Mouse (Mus musculus) forebrain, embryonic 14.5 days (tissue): ENCODE data around the gene Pfn3. TPM values are rescaled to one million over a fixed set of nuclear protein-coding genes. Genes with fewer than 3 reads are reported as not detected.

Experiments
- ATAC-seq: fragments of 200-750 bp; cut with Nextera tagmentation; 2 replicates; pipeline ENCODE4 v1.8.0; 2017; ENCODE audit warnings: mild to moderate bottlenecking, moderate library complexity
- DNase-seq: peaks from one replicate; pipeline ENCODE4 v3.0.0-alpha.2; 2015; ENCODE audit warnings: low spot score
- H3K27ac ChIP-seq: fragments of 300-500 bp; sonication (generic); 2 replicates; pipeline ENCODE4 v1.5.1; 2014; ENCODE audit warnings: low read depth, mild to moderate bottlenecking, control low read depth, low read length, moderate library complexity
- H3K27me3 ChIP-seq: fragments of 300-500 bp; sonication (generic); replicated peaks from 2 replicates; pipeline ENCODE4 v1.6.1; 2014; ENCODE audit warnings: low read length, control low read depth, mixed read lengths; ENCODE audit not compliant: control insufficient read depth, insufficient read depth
- H3K36me3 ChIP-seq: fragments of 300-500 bp; sonication (generic); 2 replicates; pipeline ENCODE4 v1.6.1; 2014; ENCODE audit warnings: low read length, control low read depth; ENCODE audit not compliant: control insufficient read depth, insufficient read depth
- H3K4me1 ChIP-seq: fragments of 300-500 bp; sonication (generic); 2 replicates; pipeline ENCODE4 v1.6.1; 2014; ENCODE audit warnings: antibody characterized with exemption, low read length, control low read depth; ENCODE audit not compliant: control insufficient read depth, insufficient read depth
- H3K4me2 ChIP-seq: fragments of 300-500 bp; sonication (generic); 2 replicates; pipeline ENCODE4 v1.6.1; 2014; ENCODE audit warnings: mild to moderate bottlenecking, control low read depth, low read length
- H3K4me3 ChIP-seq: fragments of 300-500 bp; sonication (generic); 2 replicates; pipeline ENCODE4 v1.5.1; 2014; ENCODE audit warnings: low read depth, low read length, control low read depth
- H3K9ac ChIP-seq: fragments of 300-500 bp; sonication (generic); 2 replicates; pipeline ENCODE4 v1.6.1; 2014; ENCODE audit warnings: mild to moderate bottlenecking, low read length, control low read depth, moderate library complexity
- H3K9me3 ChIP-seq: fragments of 300-500 bp; sonication (generic); replicated peaks from 2 replicates; pipeline ENCODE4 v1.6.1; 2016; ENCODE audit warnings: low read length, control low read depth, mixed read lengths; ENCODE audit not compliant: control insufficient read depth
- WGBS: fragments of 180-500 bp; shearing (Covaris S2); extraction: QIAGEN DNeasy Blood & Tissue Kit; methylation state at CpG from one replicate; pipeline ENCODE4 v1.1.7; 2014; 5-methylcytosine and 5-hydroxymethylcytosine counted together
- polyA plus RNA-seq: library from polyadenylated mRNA; unstranded; fragments of >200 nt; fragmentation: Nextera tagmentation; extraction: Ambion mirVana; gene quantifications from 2 replicates; pipeline ENCODE4 v1.2.1, GENCODE M21; 2014

The Pfn3 gene
- polyA plus RNA-seq, 1 experiment from 2014 or later: 0.71 TPM

GRCm38 (mm10) chr13:55420018-55420932, 5.2 kb upstream of the Pfn3 start:
- Histone ChIP-seq H3K36me3 (no peaks in the 10 kb centered on the region), H3K9ac (0 out of 2 replicates have a peak overlapping the region, but pooled peaks have one; percentile 35), H3K4me2 (peak overlapping the region; percentile 39; the same call in 1 of the 2 replicates), H3K4me1 (no peaks in the 10 kb centered on the region), H3K9me3 (no peaks in the 10 kb centered on the region), H3K27ac (no peak overlapping the region), H3K4me3 (no peak overlapping the region), H3K27me3 (peaks cover 37% of the 10 kb centered on the region)
- WGBS: 35% methylated on average over 51 of the region's 51 CpGs
- DNase-seq: no peak
- peak; percentile 32; the same call in 1 of the 2 replicates for ATAC-seq

DNA sequence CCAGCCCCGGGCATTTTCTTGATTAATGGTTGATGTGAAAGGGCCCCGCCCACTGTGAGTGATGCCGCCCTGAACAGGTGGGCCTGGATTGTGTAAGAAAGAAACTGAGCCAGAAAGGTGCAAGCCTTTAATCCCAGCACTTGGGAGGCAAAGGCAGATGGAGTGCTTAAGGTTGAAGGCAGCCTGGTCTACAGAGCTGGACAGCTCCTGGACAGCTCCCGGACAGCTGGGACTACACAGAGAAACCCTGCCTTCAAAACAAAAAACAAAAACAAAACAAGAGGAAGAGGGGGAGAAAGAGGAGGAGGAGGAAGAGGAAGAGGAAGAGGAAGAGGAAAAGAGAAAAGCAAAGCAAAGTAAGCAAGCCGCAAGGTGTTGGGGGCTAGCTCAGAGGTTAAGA, 4.1 kb upstream of the Pfn3 start:
- Histone ChIP-seq H3K4me2 (no peak overlapping the region), H3K36me3 (no peaks in the 10 kb centered on the region), H3K9ac (no peak overlapping the region), H3K9me3 (no peaks in the 10 kb centered on the region), H3K27ac (no peak overlapping the region), H3K4me3 (no peak overlapping the region), H3K27me3 (peaks cover 37% of the 10 kb centered on the region), H3K4me1 (no peaks in the 10 kb centered on the region)
- ATAC-seq (no peak), DNase-seq (no peak)
- 85% methylated on average over 5 of the region's 5 CpGs for WGBS

DNA sequence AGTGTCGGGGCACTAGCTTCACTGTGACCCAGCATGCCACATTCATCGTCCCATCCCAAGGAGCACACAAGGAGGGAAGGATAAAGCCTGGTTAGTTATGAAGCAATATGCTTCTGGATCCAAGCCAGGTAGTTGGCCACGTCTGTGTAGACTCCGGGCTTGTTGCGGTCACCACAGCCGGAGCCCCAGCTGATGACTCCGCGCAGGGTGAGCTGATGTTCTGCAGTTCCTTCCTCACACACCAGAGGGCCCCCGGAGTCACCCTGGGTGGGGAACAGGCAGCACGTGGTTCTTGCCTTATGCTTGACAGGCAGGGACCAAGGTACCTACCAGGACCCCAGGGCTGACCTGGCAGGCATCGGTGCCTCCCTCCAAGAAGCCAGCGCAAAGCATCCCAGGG, 3.0 kb upstream of the Pfn3 start:
- no peak overlapping the region for H3K4me3 ChIP-seq
- DNase-seq (peak; percentile 80), ATAC-seq (peak; percentile 69; the same call in 1 of the 2 replicates)
- no peaks in the 10 kb centered on the region for H3K36me3 ChIP-seq
- H3K4me2 ChIP-seq: peak overlapping the region; percentile 20; the same call in 1 of the 2 replicates
- peaks cover 37% of the 10 kb centered on the region for H3K27me3 ChIP-seq
- H3K27ac ChIP-seq: no peak overlapping the region
- WGBS: 15% methylated on average over 12 of the region's 12 CpGs
- H3K4me1 ChIP-seq: no peaks in the 10 kb centered on the region
- H3K9me3 ChIP-seq: no peaks in the 10 kb centered on the region
- peak overlapping the region; percentile 37; the same call in 1 of the 2 replicates for H3K9ac ChIP-seq

DNA sequence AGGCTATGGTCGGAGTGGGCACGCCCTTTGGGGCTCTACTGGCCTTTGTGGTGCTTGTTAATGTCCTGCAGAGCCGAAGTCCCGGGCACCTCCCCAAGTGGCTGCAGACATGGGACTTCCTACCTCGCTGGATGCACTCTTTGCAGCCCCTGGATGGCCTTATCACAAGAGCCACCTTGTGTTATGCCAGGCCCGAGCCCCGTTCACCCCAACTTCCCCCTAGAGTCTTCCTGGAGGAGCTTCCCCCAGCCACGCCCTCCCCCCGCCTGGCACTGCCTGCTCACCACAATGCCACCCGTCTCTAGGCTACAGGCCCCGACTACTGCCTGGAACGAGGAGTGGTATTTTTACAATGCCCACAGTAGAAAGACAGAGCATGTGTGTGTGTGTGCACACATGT, 1.7 kb downstream of the Pfn3 start:
- Histone ChIP-seq H3K4me2 (no peak overlapping the region), H3K9ac (no peak overlapping the region), H3K9me3 (no peaks in the 10 kb centered on the region), H3K27me3 (0 out of 2 replicates have a peak, but pooled peaks cover 3% of the 10 kb centered on the region), H3K4me3 (no peak overlapping the region), H3K36me3 (no peaks in the 10 kb centered on the region), H3K27ac (no peak overlapping the region), H3K4me1 (no peaks in the 10 kb centered on the region)
- ATAC-seq (no peak), DNase-seq (no peak)
- whole genome bisulfite sequencing: 82% methylated on average over 12 of the region's 12 CpGs

DNA sequence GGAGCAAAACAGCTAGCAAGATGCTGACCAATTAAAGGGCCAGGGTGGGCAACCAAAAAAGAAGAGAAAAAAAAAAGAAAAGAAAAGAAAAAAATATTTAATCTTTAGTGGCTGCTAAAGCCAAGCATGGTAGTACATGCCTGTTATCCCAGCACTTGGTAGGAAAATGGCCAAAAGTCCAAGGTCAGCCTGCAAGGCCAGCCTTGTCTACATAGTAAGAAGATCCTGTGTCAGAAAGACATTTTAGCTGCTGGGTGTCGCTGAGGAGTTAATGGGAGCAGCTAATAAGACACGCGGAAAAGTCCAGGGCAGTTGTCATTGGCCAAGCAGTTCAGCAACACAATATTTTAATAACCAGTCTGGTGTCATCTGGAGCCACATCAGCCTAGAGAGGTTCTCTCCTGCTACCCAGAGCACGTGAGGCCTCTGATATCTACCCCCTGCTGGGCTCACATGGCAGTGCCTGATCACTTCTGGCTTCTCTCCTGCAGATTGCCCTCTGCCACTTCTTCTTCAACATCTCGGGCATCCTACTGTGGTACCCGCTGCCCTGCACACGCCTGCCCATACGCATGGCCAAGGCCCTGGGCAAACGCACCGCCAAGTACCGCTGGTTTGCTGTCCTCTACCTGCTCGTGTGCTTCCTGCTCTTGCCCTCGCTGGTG, 2.3 kb downstream of the Pfn3 start:
- H3K4me3 ChIP-seq: no peak overlapping the region
- H3K36me3 ChIP-seq: no peaks in the 10 kb centered on the region
- no peaks in the 10 kb centered on the region for H3K9me3 ChIP-seq
- H3K4me2 ChIP-seq: no peak overlapping the region
- H3K27ac ChIP-seq: no peak overlapping the region
- no peak for ATAC-seq
- no peak overlapping the region for H3K9ac ChIP-seq
- no peak for DNase-seq
- 0 out of 2 replicates have a peak, but pooled peaks cover 2% of the 10 kb centered on the region for H3K27me3 ChIP-seq
- 81% methylated on average over 13 of the region's 13 CpGs for WGBS
- H3K4me1 ChIP-seq: no peaks in the 10 kb centered on the region

GRCm38 (mm10) chr13:55411826-55412225, 3.2 kb downstream of the Pfn3 start:
- Histone ChIP-seq H3K4me3 (no peak overlapping the region), H3K36me3 (no peaks in the 10 kb centered on the region), H3K9ac (no peak overlapping the region), H3K9me3 (no peaks in the 10 kb centered on the region), H3K27me3 (no peaks in the 10 kb centered on the region), H3K4me1 (no peaks in the 10 kb centered on the region), H3K4me2 (no peak overlapping the region), H3K27ac (no peak overlapping the region)
- DNase-seq: no peak
- 76% methylated on average over 7 of the region's 7 CpGs for WGBS
- ATAC-seq: no peak

GRCm38 (mm10) chr13:55408546-55409120, 6.4 kb downstream of the Pfn3 start:
- no peak overlapping the region for H3K27ac ChIP-seq
- no peaks in the 10 kb centered on the region for H3K27me3 ChIP-seq
- ATAC-seq (no peak), DNase-seq (no peak)
- H3K36me3 ChIP-seq: no peaks in the 10 kb centered on the region
- no peak overlapping the region for H3K4me3 ChIP-seq
- no peaks in the 10 kb centered on the region for H3K9me3 ChIP-seq
- 88% methylated on average over 19 of the region's 19 CpGs for WGBS
- H3K4me2 ChIP-seq: no peak overlapping the region
- H3K9ac ChIP-seq: no peak overlapping the region
- H3K4me1 ChIP-seq: peaks cover 5% of the 10 kb centered on the region

DNA sequence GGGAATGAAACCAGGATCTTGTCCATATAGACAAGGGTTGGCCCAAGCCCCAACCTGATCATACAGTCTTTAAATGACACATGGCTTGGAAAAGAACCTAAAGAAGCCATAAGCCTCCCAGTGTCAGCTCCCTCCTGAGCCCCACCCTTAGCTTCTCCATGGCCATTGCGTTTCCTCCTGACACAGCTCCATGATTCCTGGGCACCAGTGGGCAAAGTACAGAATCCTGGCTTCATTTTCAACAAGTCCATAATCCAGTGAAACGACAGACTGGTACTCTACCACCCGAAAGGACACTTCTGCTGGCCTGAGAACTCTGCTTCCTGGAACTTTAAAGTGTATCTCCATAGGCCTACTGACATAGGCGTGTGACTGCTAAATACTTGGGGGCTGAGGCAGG, 7.7 kb downstream of the Pfn3 start:
- no peak overlapping the region for H3K4me3 ChIP-seq
- peaks cover 5% of the 10 kb centered on the region for H3K4me1 ChIP-seq
- WGBS: 90% methylated on average over 4 of the region's 4 CpGs
- no peak for DNase-seq
- no peaks in the 10 kb centered on the region for H3K9me3 ChIP-seq
- H3K36me3 ChIP-seq: no peaks in the 10 kb centered on the region
- H3K9ac ChIP-seq: no peak overlapping the region
- no peaks in the 10 kb centered on the region for H3K27me3 ChIP-seq
- ATAC-seq: no peak
- H3K4me2 ChIP-seq: no peak overlapping the region
- H3K27ac ChIP-seq: no peak overlapping the region
